Mouse (Mus musculus) MEL (cell line): ENCODE measurements around the gene Gm26897. TPM values are rescaled to one million over a fixed set of nuclear protein-coding genes. Genes with fewer than 3 reads are reported as not detected.

ENCODE experiments used
- DNase-seq: peaks from one replicate; pipeline ENCODE4 v3.0.0; 2011; ENCODE audit warnings: low read depth, low spot score
- H3K27ac ChIP-seq: 2 replicates; pipeline ENCODE4 v1.5.1; 2012; ENCODE audit warnings: low read depth, mild to moderate bottlenecking, control low read depth, low read length, moderate library complexity; ENCODE audit not compliant: control insufficient read depth
- H3K27me3 ChIP-seq, 2 experiments: fragments of 150-350 bp in 1 of 2; sonication (generic) in 1 of 2; 2 replicates each; pipeline ENCODE4 v1.6.1; 2012; ENCODE audit warnings: low read length in 2 of 2, mild to moderate bottlenecking in 2 of 2, improper control_type of control experiment in 1 of 2, moderate library complexity in 1 of 2; ENCODE audit not compliant: insufficient read depth in 2 of 2, control insufficient read depth in 1 of 2
- H3K36me3 ChIP-seq, 2 experiments: 2 replicates each; pipeline ENCODE4 v1.6.1; 2012 to 2014; ENCODE audit warnings: low read length in 2 of 2, improper control_type of control experiment in 1 of 2, inconsistent platforms in 1 of 2, mild to moderate bottlenecking in 1 of 2; ENCODE audit not compliant: insufficient read depth in 2 of 2, control insufficient read depth in 1 of 2
- H3K4me1 ChIP-seq, 2 experiments: fragments of 150-350 bp in 1 of 2; sonication (generic) in 1 of 2; 2 replicates each; pipeline ENCODE4 v1.6.1; 2012; ENCODE audit warnings: low read length in 2 of 2, improper control_type of control experiment in 1 of 2, mild to moderate bottlenecking in 1 of 2; ENCODE audit not compliant: insufficient read depth in 2 of 2, control insufficient read depth in 1 of 2
- H3K4me3 ChIP-seq, 2 experiments: fragments of 150-350 bp in 1 of 2; sonication (generic) in 1 of 2; 2 replicates each; pipeline ENCODE4 v1.5.1; 2012; ENCODE audit warnings: low read depth in 2 of 2, low read length in 2 of 2, mild to moderate bottlenecking in 2 of 2, moderate library complexity in 2 of 2, control low read depth in 1 of 2, improper control_type of control experiment in 1 of 2; ENCODE audit not compliant: control insufficient read depth in 1 of 2, insufficient read depth in 1 of 2
- H3K79me2 ChIP-seq: 2 replicates; pipeline ENCODE4 v1.6.1; 2012; ENCODE audit warnings: mild to moderate bottlenecking, low read length, moderate library complexity; ENCODE audit not compliant: control insufficient read depth, poor library complexity, insufficient read depth
- H3K9ac ChIP-seq: 2 replicates; pipeline ENCODE4 v1.6.1; 2012; ENCODE audit warnings: low read depth, mild to moderate bottlenecking, control low read depth, low read length, moderate library complexity; ENCODE audit not compliant: control insufficient read depth, poor library complexity, severe bottlenecking
- H3K9me3 ChIP-seq: fragments of 150-350 bp; sonication (generic); replicated peaks from 2 replicates; pipeline ENCODE4 v1.6.1; 2012; ENCODE audit warnings: mild to moderate bottlenecking, low read length, improper control_type of control experiment, moderate library complexity; ENCODE audit not compliant: insufficient read depth
- BHLHE40 ChIP-seq: IDR thresholded peaks from 2 replicates; pipeline ENCODE4 v1.6.1; 2012; ENCODE audit warnings: low read depth, mild to moderate bottlenecking, inconsistent platforms, low read length, improper control_type of control experiment, borderline replicate concordance
- CTCF ChIP-seq, 3 experiments: IDR thresholded peaks in 2 of 3; conservative IDR thresholded peaks in 1 of 3; 2 replicates each; pipeline ENCODE4 v1.5.1; 2011 to 2012; ENCODE audit warnings: low read length in 3 of 3, low read depth in 2 of 3, mild to moderate bottlenecking in 2 of 3, improper control_type of control experiment in 1 of 3, inconsistent platforms in 1 of 3, mixed read lengths in 1 of 3, moderate library complexity in 1 of 3; ENCODE audit not compliant: control insufficient read depth in 1 of 3, insufficient read depth in 1 of 3, poor library complexity in 1 of 3, severe bottlenecking in 1 of 3
- E2F4 ChIP-seq: IDR thresholded peaks from 2 replicates; pipeline ENCODE4 v1.6.1; 2011; ENCODE audit warnings: low read depth, low read length, improper control_type of control experiment, borderline replicate concordance
- ETS1 ChIP-seq: IDR thresholded peaks from 2 replicates; pipeline ENCODE4 v1.6.1; 2012; ENCODE audit warnings: low read depth, mild to moderate bottlenecking, inconsistent platforms, low read length, improper control_type of control experiment, moderate library complexity
- GABPA ChIP-seq: IDR thresholded peaks from 2 replicates; pipeline ENCODE4 v1.6.1; 2012; ENCODE audit warnings: low read depth, mild to moderate bottlenecking, inconsistent platforms, low read length, improper control_type of control experiment, moderate library complexity
- GATA1 ChIP-seq: IDR thresholded peaks from 2 replicates; pipeline ENCODE4 v1.6.1; 2011; ENCODE audit warnings: low read depth, low read length, improper control_type of control experiment
- HCFC1 ChIP-seq: IDR thresholded peaks from 2 replicates; pipeline ENCODE4 v1.6.1; 2012; ENCODE audit warnings: low read depth, mild to moderate bottlenecking, inconsistent platforms, low read length, improper control_type of control experiment, moderate library complexity
- MAFK ChIP-seq: IDR thresholded peaks from 2 replicates; pipeline ENCODE4 v1.6.1; 2011; ENCODE audit warnings: low read depth, mild to moderate bottlenecking, low read length, improper control_type of control experiment, borderline replicate concordance
- MYB ChIP-seq: IDR thresholded peaks from 2 replicates; pipeline ENCODE4 v1.6.1; 2011; ENCODE audit warnings: mild to moderate bottlenecking, low read depth, low read length, improper control_type of control experiment
- MYC ChIP-seq: IDR thresholded peaks from 2 replicates; pipeline ENCODE4 v1.6.1; 2011; ENCODE audit warnings: low read depth, mild to moderate bottlenecking, low read length, improper control_type of control experiment, moderate library complexity
- NRF1 ChIP-seq: IDR thresholded peaks from 2 replicates; pipeline ENCODE4 v1.6.1; 2014; ENCODE audit warnings: low read depth, mild to moderate bottlenecking, inconsistent platforms, low read length, improper control_type of control experiment, moderate library complexity; ENCODE audit not compliant: poor library complexity, insufficient read depth, severe bottlenecking
- POLR2A ChIP-seq, 2 experiments: IDR thresholded peaks; 2 replicates each; pipeline ENCODE4 v1.6.1; 2011 to 2012; ENCODE audit warnings: low read length in 2 of 2, mild to moderate bottlenecking in 2 of 2, control low read depth in 1 of 2, improper control_type of control experiment in 1 of 2, low read depth in 1 of 2, moderate library complexity in 1 of 2; ENCODE audit not compliant: control insufficient read depth in 1 of 2, insufficient read depth in 1 of 2, poor library complexity in 1 of 2
- POLR2AphosphoS5 ChIP-seq: IDR thresholded peaks from 2 replicates; pipeline ENCODE4 v1.6.1; 2012; ENCODE audit warnings: low read depth, borderline replicate concordance, mild to moderate bottlenecking, inconsistent platforms, low read length, moderate library complexity, mixed read lengths
- RAD21 ChIP-seq: IDR thresholded peaks from 2 replicates; pipeline ENCODE4 v1.6.1; 2011; ENCODE audit warnings: mild to moderate bottlenecking, low read depth, low read length, improper control_type of control experiment
- SMC3 ChIP-seq: IDR thresholded peaks from 2 replicates; pipeline ENCODE4 v1.6.1; 2011; ENCODE audit warnings: low read depth, low read length, improper control_type of control experiment
- TAL1 ChIP-seq: IDR thresholded peaks from 2 replicates; pipeline ENCODE4 v1.6.1; 2012; ENCODE audit warnings: mild to moderate bottlenecking, inconsistent platforms, low read length, moderate library complexity, mixed read lengths
- UBTF ChIP-seq: IDR thresholded peaks from 2 replicates; pipeline ENCODE4 v1.6.1; 2012; ENCODE audit warnings: low read depth, mild to moderate bottlenecking, inconsistent platforms, low read length, improper control_type of control experiment, moderate library complexity, borderline replicate concordance; ENCODE audit not compliant: insufficient read depth
- USF1 ChIP-seq: IDR thresholded peaks from 2 replicates; pipeline ENCODE4 v1.6.1; 2014; ENCODE audit warnings: low read depth, mild to moderate bottlenecking, inconsistent platforms, low read length, improper control_type of control experiment, moderate library complexity
- ZC3H11A ChIP-seq: IDR thresholded peaks from 2 replicates; pipeline ENCODE4 v1.6.1; 2012; ENCODE audit warnings: low read depth, mild to moderate bottlenecking, inconsistent platforms, low read length, improper control_type of control experiment
- ZMIZ1 ChIP-seq: IDR thresholded peaks from 2 replicates; pipeline ENCODE4 v1.6.1; 2012; ENCODE audit warnings: low read depth, mild to moderate bottlenecking, inconsistent platforms, low read length, improper control_type of control experiment, moderate library complexity
- ZNF384 ChIP-seq: IDR thresholded peaks from 2 replicates; pipeline ENCODE4 v1.6.1; 2012; ENCODE audit warnings: low read depth, mild to moderate bottlenecking, inconsistent platforms, low read length, improper control_type of control experiment
- polyA plus RNA-seq, 2 experiments: library from polyadenylated mRNA; stranded (reverse) in 1 of 2; unstranded in 1 of 2; fragments of >175 nt in 1 of 2; fragments of >200 nt in 1 of 2; gene quantifications; 2 replicates each; pipeline versions ENCODE4 v1.2.1 to v1.2.4; 2012; ENCODE audit warnings: low replicate concordance in 2 of 2, low read depth in 1 of 2; ENCODE audit not compliant: insufficient read length in 2 of 2, insufficient read depth in 1 of 2, missing spikeins in 1 of 2
- total RNA-seq: library from RNA; depleted of rRNA; stranded (reverse); fragments of 300-350 nt; gene quantifications from 2 replicates; pipeline ENCODE4 v1.2.3, GENCODE M21; 2012

Gm26897 gene
- total and polyA plus RNA-seq, 3 experiments, result not detected

- H3K4me3 ChIP-seq, result no peak overlapping the region
- no peaks in the 10 kb centered on the region for H3K27me3 ChIP-seq
- H3K36me3 ChIP-seq, result no peaks in the 10 kb centered on the region
- no peaks in the 10 kb centered on the region for H3K9me3 ChIP-seq
- no peaks in the 10 kb centered on the region for H3K4me1 ChIP-seq
- DNase-seq, result no peak
- no peak overlapping the region for H3K27ac ChIP-seq
- no peak for TF ChIP-seq E2F4
- no peak for TF ChIP-seq ZC3H11A
- TF ChIP-seq TAL1, result no peak
- TF ChIP-seq BHLHE40, result no peak
- TF ChIP-seq POLR2A (IDR thresholded peaks at IDR 0.05; ENCODE audit: control insufficient read depth in 1 of 2, insufficient read depth in 1 of 2, low read depth in 1 of 2, low read length in 2 of 2, poor library complexity in 1 of 2), result no peak
- TF ChIP-seq ZMIZ1, result no peak
- no peak for TF ChIP-seq GATA1
- no peak for TF ChIP-seq HCFC1
- no peak for TF ChIP-seq CTCF (IDR thresholded peaks at IDR 0.05 in 2 of 3, conservative IDR thresholded peaks at IDR 0.05 in 1 of 3; ENCODE audit: control insufficient read depth in 1 of 3, insufficient read depth in 1 of 3, low read depth in 2 of 3, low read length in 3 of 3, poor library complexity in 1 of 3, severe bottlenecking in 1 of 3)
- no peak for TF ChIP-seq MAFK
- TF ChIP-seq MYB, result no peak
- TF ChIP-seq USF1, result no peak
- TF ChIP-seq MYC, result no peak
- H3K9ac ChIP-seq, result no peak overlapping the region
- H3K79me2 ChIP-seq, result no peaks in the 10 kb centered on the region
Measured at GRCm38 (mm10) chr5:111740384-111741275, 6.9 kb downstream of the Gm26897 start.

- Histone ChIP-seq H3K36me3 (no peaks in the 10 kb centered on the region), H3K4me1 (no peaks in the 10 kb centered on the region), H3K9me3 (no peaks in the 10 kb centered on the region), H3K4me3 (no peak overlapping the region), H3K27ac (no peak overlapping the region), H3K27me3 (no peaks in the 10 kb centered on the region), H3K9ac (no peak overlapping the region), H3K79me2 (no peaks in the 10 kb centered on the region)
- TF ChIP-seq BHLHE40 (no peak), SMC3 (no peak), NRF1 (no peak), ZMIZ1 (no peak), UBTF (no peak), POLR2AphosphoS5 (no peak), RAD21 (no peak), MAFK (no peak), GABPA (no peak), ZNF384 (no peak), E2F4 (no peak), ETS1 (no peak)
- DNase-seq, result no peak
Measured at GRCm38 (mm10) chr5:111741352-111741751, 7.6 kb downstream of the Gm26897 start.
